Mouse (Mus musculus) hindbrain, embryonic 16.5 days (tissue): Measurements from ENCODE around the gene Lrrc7. TPM values are rescaled to one million over a fixed set of nuclear protein-coding genes. Genes with fewer than 3 reads are reported as not detected.

ENCODE experiments used
- ATAC-seq: fragments of 200-750 bp; cut with Nextera tagmentation; 2 replicates; pipeline ENCODE4 v1.8.0; 2017; ENCODE audit warnings: moderate TSS enrichment, moderate library complexity
- H3K27ac ChIP-seq: fragments of 300-500 bp; sonication (generic); 2 replicates; pipeline ENCODE4 v1.5.1; 2014; ENCODE audit warnings: low read depth, mild to moderate bottlenecking, control low read depth, low read length, moderate library complexity
- H3K27me3 ChIP-seq: fragments of 300-500 bp; sonication (generic); replicated peaks from 2 replicates; pipeline ENCODE4 v1.6.1; 2014; ENCODE audit warnings: low read length; ENCODE audit not compliant: control insufficient read depth, insufficient read depth
- H3K36me3 ChIP-seq: fragments of 300-500 bp; sonication (generic); 2 replicates; pipeline ENCODE4 v1.6.1; 2014; ENCODE audit warnings: mild to moderate bottlenecking, low read length, moderate library complexity, mixed read lengths; ENCODE audit not compliant: control insufficient read depth, insufficient read depth
- H3K4me1 ChIP-seq: fragments of 300-500 bp; sonication (generic); 2 replicates; pipeline ENCODE4 v1.6.1; 2014; ENCODE audit warnings: low read depth, low read length; ENCODE audit not compliant: control insufficient read depth, insufficient read depth
- H3K4me2 ChIP-seq: fragments of 300-500 bp; sonication (generic); 2 replicates; pipeline ENCODE4 v1.6.1; 2014; ENCODE audit warnings: mild to moderate bottlenecking, low read length, control low read depth, moderate library complexity
- H3K4me3 ChIP-seq: fragments of 300-500 bp; sonication (generic); 2 replicates; pipeline ENCODE4 v1.5.1; 2014; ENCODE audit warnings: mild to moderate bottlenecking, low read length, control low read depth, moderate library complexity
- H3K9ac ChIP-seq: fragments of 300-500 bp; sonication (generic); 2 replicates; pipeline ENCODE4 v1.6.1; 2014; ENCODE audit warnings: low read depth, mild to moderate bottlenecking, control low read depth, low read length, moderate library complexity
- H3K9me3 ChIP-seq: fragments of 300-500 bp; sonication (generic); 2 replicates; pipeline ENCODE4 v1.6.1; 2014; ENCODE audit warnings: mild to moderate bottlenecking, low read length, moderate library complexity; ENCODE audit not compliant: control insufficient read depth
- WGBS: fragments of 180-500 bp; shearing (Covaris S2); extraction: QIAGEN DNeasy Blood & Tissue Kit; methylation state at CpG from one replicate; pipeline ENCODE4 v1.1.7; 2014; 5-methylcytosine and 5-hydroxymethylcytosine counted together
- polyA plus RNA-seq: library from polyadenylated mRNA; unstranded; fragments of >200 nt; fragmentation: Nextera tagmentation; extraction: Ambion mirVana; gene quantifications from 2 replicates; pipeline ENCODE4 v1.2.1, GENCODE M21; 2015

Gene Lrrc7
- polyA plus RNA-seq, 1 experiment from 2014 or later: 10.7 TPM

DNA sequence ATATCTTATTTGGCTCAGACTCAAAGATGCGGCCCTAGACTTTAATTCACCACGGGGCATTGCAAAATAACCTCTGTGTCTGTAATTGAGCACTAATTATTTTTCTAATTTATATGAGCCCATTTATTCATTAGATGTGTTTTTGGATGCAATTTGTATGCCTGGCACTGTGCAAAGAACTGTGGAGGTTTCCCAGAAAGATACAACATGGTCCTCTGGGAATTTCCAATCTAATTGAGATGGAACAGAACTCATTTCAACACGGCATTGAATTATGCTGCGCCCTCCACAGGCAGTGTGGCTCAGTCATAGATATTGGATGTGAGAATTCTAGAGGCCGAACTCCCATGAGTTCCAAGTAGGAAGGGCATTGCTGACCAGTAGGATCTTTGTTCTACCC is 397.6 kb downstream of the Lrrc7 start:
- Histone ChIP-seq H3K36me3 (peaks cover 10% of the 10 kb centered on the region), H3K27me3 (no peaks in the 10 kb centered on the region), H3K4me3 (no peak overlapping the region), H3K9ac (no peak overlapping the region), H3K4me1 (no peaks in the 10 kb centered on the region), H3K9me3 (no peaks in the 10 kb centered on the region), H3K4me2 (no peak overlapping the region), H3K27ac (no peak overlapping the region)
- 61% methylated on average over 5 of the region's 5 CpGs for WGBS
- peak; percentile 35; the same call in 1 of the 2 replicates for ATAC-seq

DNA sequence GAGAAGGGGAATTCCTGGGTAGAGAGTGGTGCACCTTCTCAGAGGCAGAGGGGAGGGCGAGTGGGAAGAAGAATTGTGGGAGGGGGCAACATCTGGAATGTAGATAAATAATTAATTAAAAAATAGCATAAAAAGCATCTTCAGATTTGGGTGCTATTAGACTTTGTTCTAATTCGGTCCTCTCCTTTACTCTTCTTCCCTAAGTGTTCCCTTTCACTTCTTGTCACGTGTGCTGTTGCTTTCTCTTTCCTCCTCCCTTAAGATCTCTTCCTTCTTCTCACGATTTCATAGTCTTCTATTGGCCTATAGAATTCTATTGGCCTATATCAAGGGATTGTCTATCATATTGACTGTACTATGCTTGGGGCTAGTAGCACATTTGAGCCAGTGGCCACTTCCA is 398.9 kb downstream of the Lrrc7 start:
- ATAC-seq: no peak
- Histone ChIP-seq H3K4me2 (no peak overlapping the region), H3K36me3 (peaks cover 10% of the 10 kb centered on the region), H3K27ac (no peak overlapping the region), H3K4me1 (no peaks in the 10 kb centered on the region), H3K27me3 (no peaks in the 10 kb centered on the region), H3K4me3 (no peak overlapping the region), H3K9me3 (no peaks in the 10 kb centered on the region), H3K9ac (no peak overlapping the region)
- WGBS: 88% methylated on average over 4 of the region's 4 CpGs

DNA sequence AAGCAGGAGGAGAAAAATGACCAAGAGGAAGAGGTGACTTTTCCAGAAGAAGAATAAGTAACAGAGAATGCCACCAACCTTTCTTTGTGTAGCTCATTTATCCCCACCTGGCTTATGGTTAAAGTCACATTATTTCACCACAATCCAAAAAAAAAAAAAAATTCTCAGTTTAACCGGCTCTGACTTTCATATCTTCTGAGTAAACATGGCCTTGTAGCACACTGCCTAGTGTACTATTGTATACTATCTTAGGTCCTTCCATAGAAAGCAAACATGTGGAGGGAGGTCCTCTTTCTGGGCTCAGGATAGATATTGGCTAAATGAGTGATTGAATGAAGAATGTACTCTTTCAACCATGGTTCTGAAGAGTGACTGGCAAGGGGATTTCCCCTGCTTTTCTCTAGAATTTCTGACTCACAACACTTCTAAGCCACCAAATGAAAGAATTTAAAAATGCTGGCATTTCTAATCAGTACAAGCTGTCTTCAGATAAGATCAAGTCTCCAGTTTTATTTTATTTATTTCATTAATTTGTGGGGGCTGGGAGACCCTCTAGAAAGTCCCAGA is 400.0 kb downstream of the Lrrc7 start:
- Histone ChIP-seq H3K9me3 (no peaks in the 10 kb centered on the region), H3K4me1 (no peaks in the 10 kb centered on the region), H3K4me2 (no peak overlapping the region), H3K27ac (no peak overlapping the region), H3K27me3 (no peaks in the 10 kb centered on the region), H3K36me3 (peaks cover 10% of the 10 kb centered on the region), H3K4me3 (no peak overlapping the region), H3K9ac (no peak overlapping the region)
- 85% methylated on average over 1 of the region's 1 CpGs for WGBS
- ATAC-seq: no peak

GRCm38 (mm10) chr3:158155515-158156286 is 406.3 kb downstream of the Lrrc7 start:
- Histone ChIP-seq H3K9ac (no peak overlapping the region), H3K4me2 (no peak overlapping the region), H3K36me3 (peaks cover 2% of the 10 kb centered on the region; the same call in 1 of the 2 replicates), H3K27me3 (no peaks in the 10 kb centered on the region), H3K4me3 (no peak overlapping the region), H3K9me3 (no peaks in the 10 kb centered on the region), H3K27ac (no peak overlapping the region), H3K4me1 (no peaks in the 10 kb centered on the region)
- no peak for ATAC-seq
- WGBS: 83% methylated on average over 3 of the region's 3 CpGs

- ATAC-seq: peak; percentile 67
- Histone ChIP-seq H3K9ac (no peak overlapping the region), H3K27me3 (no peaks in the 10 kb centered on the region), H3K4me3 (no peak overlapping the region), H3K27ac (no peak overlapping the region), H3K9me3 (no peaks in the 10 kb centered on the region), H3K4me1 (no peaks in the 10 kb centered on the region), H3K4me2 (no peak overlapping the region), H3K36me3 (0 out of 2 replicates have a peak, but pooled peaks cover 2% of the 10 kb centered on the region)
- WGBS: 77% methylated on average over 3 of the region's 3 CpGs
These were observed 407.9 kb downstream of the Lrrc7 start for GRCm38 (mm10) chr3:158154134-158154533.

DNA sequence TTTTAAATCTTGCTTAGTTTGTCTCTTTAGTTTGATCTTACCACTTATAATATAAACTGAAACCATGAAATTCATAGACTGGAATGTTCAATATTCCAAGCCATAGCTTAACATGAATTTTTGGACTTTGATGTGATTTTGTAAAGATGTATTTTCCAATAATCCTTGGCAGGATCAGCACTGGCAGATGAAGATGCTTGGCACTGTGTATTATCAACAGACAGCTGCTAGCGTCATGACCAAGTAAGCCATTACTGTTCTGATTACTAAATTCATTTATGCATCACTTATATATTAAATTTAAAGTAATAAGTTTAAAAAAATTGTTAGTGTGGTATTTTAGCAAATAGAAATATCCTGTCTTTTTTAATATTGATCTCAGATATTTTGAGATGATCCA is 413.0 kb downstream of the Lrrc7 start:
- Histone ChIP-seq H3K27ac (no peak overlapping the region), H3K36me3 (no peaks in the 10 kb centered on the region), H3K4me2 (no peak overlapping the region), H3K4me1 (no peaks in the 10 kb centered on the region), H3K9ac (no peak overlapping the region), H3K9me3 (no peaks in the 10 kb centered on the region), H3K27me3 (no peaks in the 10 kb centered on the region), H3K4me3 (no peak overlapping the region)
- 80% methylated on average over 1 of the region's 1 CpGs for WGBS
- ATAC-seq: no peak

DNA sequence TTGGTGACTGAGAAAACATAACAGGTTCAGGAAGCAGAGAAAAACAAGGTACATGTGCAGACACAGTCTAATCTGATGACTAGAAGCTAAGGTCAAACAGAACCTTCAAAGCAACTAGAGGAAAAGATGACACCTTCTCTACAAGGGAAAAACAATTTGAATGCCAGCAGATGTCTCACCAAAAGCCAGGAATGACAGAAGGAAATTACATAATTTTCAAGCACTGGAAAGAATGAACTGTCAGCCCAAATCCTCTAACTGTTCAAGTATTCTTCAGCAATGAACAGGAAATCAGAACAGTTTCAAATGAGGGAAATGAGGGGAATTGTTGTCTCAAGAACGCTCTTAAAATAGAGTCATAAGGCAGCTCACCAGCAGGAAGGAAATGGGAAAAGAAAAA is 421.4 kb downstream of the Lrrc7 start:
- WGBS: 69% methylated on average over 1 of the region's 1 CpGs
- no peak overlapping the region for H3K27ac ChIP-seq

DNA sequence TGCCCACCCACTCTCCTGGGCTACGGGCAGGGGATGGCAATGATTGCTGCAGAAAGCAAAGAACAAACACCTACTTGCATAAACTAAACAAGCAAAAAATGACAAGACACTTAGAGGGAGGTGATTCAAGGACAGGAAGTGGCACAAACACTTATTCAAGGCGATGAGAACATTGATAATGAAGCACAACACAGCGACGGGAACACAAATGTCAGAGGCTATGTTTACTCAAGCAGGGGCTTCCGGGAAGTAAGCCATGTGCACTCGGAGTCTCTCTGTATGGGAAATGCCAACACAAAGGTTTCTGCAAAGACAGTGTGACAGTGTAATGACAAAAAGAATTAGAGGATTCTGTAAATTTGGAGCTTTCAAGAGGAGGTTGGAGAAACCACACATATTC is 424.2 kb downstream of the Lrrc7 start:
- H3K27ac ChIP-seq: no peak overlapping the region
- H3K27me3 ChIP-seq: no peaks in the 10 kb centered on the region
- H3K4me2 ChIP-seq: no peak overlapping the region
- H3K9ac ChIP-seq: no peak overlapping the region
- no peak overlapping the region for H3K4me3 ChIP-seq
- WGBS: 67% methylated on average over 6 of the region's 6 CpGs
- no peaks in the 10 kb centered on the region for H3K4me1 ChIP-seq
- H3K9me3 ChIP-seq: no peaks in the 10 kb centered on the region
- peaks cover 8% of the 10 kb centered on the region for H3K36me3 ChIP-seq
- ATAC-seq: no peak

More for the DNA sequence above, 421.4 kb downstream of the Lrrc7 start:
- Histone ChIP-seq H3K9ac (no peak overlapping the region), H3K4me3 (no peak overlapping the region), H3K36me3 (no peaks in the 10 kb centered on the region), H3K27me3 (no peaks in the 10 kb centered on the region), H3K4me1 (no peaks in the 10 kb centered on the region), H3K4me2 (no peak overlapping the region), H3K9me3 (no peaks in the 10 kb centered on the region)
- ATAC-seq: no peak

GRCm38 (mm10) chr3:158131672-158132071 is 430.3 kb downstream of the Lrrc7 start:
- no peak for ATAC-seq
- H3K27me3 ChIP-seq: no peaks in the 10 kb centered on the region
- WGBS: 90% methylated on average over 4 of the region's 4 CpGs
- no peaks in the 10 kb centered on the region for H3K9me3 ChIP-seq
- peaks cover 10% of the 10 kb centered on the region for H3K36me3 ChIP-seq
- no peak overlapping the region for H3K4me2 ChIP-seq
- H3K4me1 ChIP-seq: no peaks in the 10 kb centered on the region
- no peak overlapping the region for H3K27ac ChIP-seq
- no peak overlapping the region for H3K9ac ChIP-seq
- H3K4me3 ChIP-seq: no peak overlapping the region
